Mouse (Mus musculus): ENCODE data around the gene Rrp1b. TPM values are rescaled to one million over a fixed set of nuclear protein-coding genes. Genes with fewer than 3 reads are reported as not detected.

The Rrp1b gene
- total and polyA plus RNA-seq, 2 experiments = 5.7 to 5.9 TPM

DNA sequence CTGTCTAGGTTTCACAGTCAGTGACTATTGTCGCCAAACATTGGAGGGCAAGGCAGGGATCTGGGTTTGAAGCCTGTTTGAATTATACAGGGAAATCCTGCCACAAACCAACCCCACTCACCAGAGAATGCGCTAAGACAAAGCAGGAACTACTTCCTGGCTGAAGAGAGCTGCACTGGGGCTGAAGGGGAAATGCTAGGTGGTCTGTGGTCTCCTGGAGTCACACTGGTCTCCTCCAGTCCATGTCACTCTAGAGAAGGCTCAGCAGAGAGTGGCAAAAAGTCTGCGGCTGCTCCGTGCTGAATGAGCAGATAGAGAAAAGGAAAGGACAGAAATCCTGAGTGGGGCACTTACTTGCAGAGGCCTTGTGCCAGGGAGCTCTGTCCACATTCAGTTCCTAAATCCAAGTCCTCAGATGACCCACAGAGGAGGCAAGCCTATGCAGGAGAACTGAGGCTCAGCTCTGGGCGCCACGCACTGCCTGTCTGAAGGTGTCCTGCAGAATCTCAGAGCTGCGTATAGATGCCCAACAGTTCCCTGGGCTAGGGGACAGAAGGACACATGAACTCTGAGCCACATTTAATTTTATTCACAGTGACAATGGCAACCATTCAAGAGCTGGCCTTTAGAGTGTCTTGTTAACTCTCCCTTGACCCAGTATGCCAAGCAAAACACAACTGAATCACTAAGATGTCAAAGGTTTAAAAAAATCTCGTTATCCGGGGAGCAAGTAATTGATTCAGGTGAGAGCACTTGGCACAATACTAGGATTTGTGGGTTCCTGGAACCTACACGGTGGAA, 75.3 kb downstream of the Rrp1b start:
- no peak overlapping the region for H3K27ac ChIP-seq (replicated peaks; ENCODE audit: insufficient read depth, low read depth, low read length)
- no peaks in the 10 kb centered on the region for H3K36me3 ChIP-seq (ENCODE audit: control insufficient read depth, insufficient read depth, low read length)
- H3K9ac ChIP-seq (ENCODE audit: low read depth, low read length) = no peak overlapping the region
- 56% methylated on average over 10 of the region's 10 CpGs for WGBS
- no peak for DNase-seq (ENCODE audit: extremely low read depth, low read depth, low spot score)
- H3K4me1 ChIP-seq (ENCODE audit: control insufficient read depth, insufficient read depth, low read length) = peaks cover 13% of the 10 kb centered on the region
- no peak overlapping the region for H3K4me3 ChIP-seq (ENCODE audit: insufficient read depth, low read depth, low read length)
- TF ChIP-seq POLR2A (IDR thresholded peaks at IDR 0.05; ENCODE audit: extremely low read depth, insufficient read depth, low read length) = no peak
- TF ChIP-seq CTCF (IDR thresholded peaks at IDR 0.05; ENCODE audit: low read depth, low read length) = no peak
- H3K27me3 ChIP-seq (ENCODE audit: control insufficient read depth, insufficient read depth, low read length) = no peaks in the 10 kb centered on the region
- H3K79me2 ChIP-seq (ENCODE audit: control insufficient read depth, insufficient read depth, low read length) = no peaks in the 10 kb centered on the region

Other genes starting within 250 kb of the Rrp1b start
- 2.7 and 6.6 TPM in 2 replicates for gene Sik1, start 180.3 kb upstream of the Rrp1b start, total RNA-seq (2014; rRNA removed)
- 8.0 and 10.5 TPM in 2 replicates for gene Sik1, start 180.3 kb upstream of the Rrp1b start, polyA plus RNA-seq (2012; rRNA removed)
- 0.13 and 0.46 TPM in 2 replicates for gene Hsf2bp, start 249 bp downstream of the Rrp1b start, total RNA-seq (2014; rRNA removed)
- 0.12 and 0.18 TPM in 2 replicates for gene Hsf2bp, start 249 bp downstream of the Rrp1b start, polyA plus RNA-seq (2012; rRNA removed)
- 0.55 and 1.0 TPM in 2 replicates for gene Notch3, start 130.8 kb downstream of the Rrp1b start, total RNA-seq (2014; rRNA removed)
- gene Notch3, start 130.8 kb downstream of the Rrp1b start, polyA plus RNA-seq (2012; rRNA removed) = 1.3 TPM in 2 replicates
- gene Ephx3, start 153.4 kb downstream of the Rrp1b start, total RNA-seq (2014; rRNA removed) = 0.07 and 0.09 TPM in 2 replicates
- gene Ephx3, start 153.4 kb downstream of the Rrp1b start, polyA plus RNA-seq (2012; rRNA removed) = 0.21 and 0.22 TPM in 2 replicates
- gene Brd4, start 248.6 kb downstream of the Rrp1b start, total RNA-seq (2014; rRNA removed) = 10.5 and 18.6 TPM in 2 replicates
- gene Brd4, start 248.6 kb downstream of the Rrp1b start, polyA plus RNA-seq (2012; rRNA removed) = 18.3 and 18.4 TPM in 2 replicates